1 mouse cellular context compared by ENCODE assay signal in genomic region chr6:29388606-29389080, GRCm38 (mm10).
TF ChIP-seq lines count a peak whose summit lies in the region.

No protein-coding gene starts in this region.

TF ChIP-seq in CH12.LX, 34 proteins besides CTCF, POLR2A, EP300 and RAD21 (continued from another document):
- 0 out of 2 replicates have a peak, but pooled peaks have one; percentile 57 for TF ChIP-seq UBTF (IDR thresholded peaks at IDR 0.05; ENCODE audit: low read depth, low read length)
- no peak for TF ChIP-seq ZMIZ1 (IDR thresholded peaks at IDR 0.05; ENCODE audit: low read depth, low read length)
- TF ChIP-seq KAT2A (IDR thresholded peaks at IDR 0.05; ENCODE audit: insufficient replicate concordance, low read length) = peak; percentile 81; the same call in 1 of the 2 replicates
- TF ChIP-seq ZC3H11A (IDR thresholded peaks at IDR 0.05; ENCODE audit: low read depth, low read length) = no peak
- TF ChIP-seq NRF1 (IDR thresholded peaks at IDR 0.05; ENCODE audit: low read depth, low read length) = peak; percentile 66
- no peak for TF ChIP-seq ZNF384 (IDR thresholded peaks at IDR 0.05; ENCODE audit: low read depth, low read length)
- TF ChIP-seq HCFC1 (IDR thresholded peaks at IDR 0.05; ENCODE audit: low read depth, low read length) = no peak
- peak; percentile 92 for TF ChIP-seq MAX (IDR thresholded peaks at IDR 0.05; ENCODE audit: low read length)
TF ChIP-seq in CH12.LX: peak in this region for 10.
